Mouse (Mus musculus) kidney, postnatal 36 days (tissue): ENCODE measurements around the gene Ifna5.

Source experiments
- DNase-seq, 2 experiments: peaks; one replicate each; pipeline ENCODE4 v3.0.0; 2021 to 2022; ENCODE audit warnings: mixed read lengths in 2 of 2

The Ifna5 gene

DNA sequence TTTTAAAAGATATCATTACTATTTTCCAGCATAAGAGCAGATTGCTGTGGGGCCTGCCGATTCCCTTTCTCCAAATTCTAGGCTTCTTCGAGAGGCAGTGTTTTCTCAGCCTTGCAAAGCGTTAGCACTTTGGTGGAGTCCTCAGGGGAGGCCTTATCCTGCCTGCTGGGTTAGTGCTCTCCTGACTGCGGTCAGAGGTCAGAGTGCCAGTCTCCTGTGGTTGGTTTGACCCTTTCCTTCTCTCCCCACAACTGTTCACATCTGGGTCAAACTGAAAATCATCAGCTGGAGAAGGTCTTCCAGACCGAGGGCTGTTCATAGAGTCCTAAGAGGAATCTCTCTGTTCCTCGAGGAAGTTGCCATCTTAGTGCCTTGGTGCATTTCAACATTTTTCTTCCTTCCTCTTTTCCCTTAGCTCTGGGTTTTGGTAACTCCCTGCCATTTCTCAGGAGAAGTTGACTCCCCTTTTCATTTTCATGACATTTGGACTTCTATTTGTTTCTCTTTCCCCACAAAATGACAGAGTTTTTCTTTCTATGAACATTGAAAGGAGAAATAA, 29.8 kb downstream of the Ifna5 start:
- peak; percentile 16 to 28 for DNase-seq

DNA sequence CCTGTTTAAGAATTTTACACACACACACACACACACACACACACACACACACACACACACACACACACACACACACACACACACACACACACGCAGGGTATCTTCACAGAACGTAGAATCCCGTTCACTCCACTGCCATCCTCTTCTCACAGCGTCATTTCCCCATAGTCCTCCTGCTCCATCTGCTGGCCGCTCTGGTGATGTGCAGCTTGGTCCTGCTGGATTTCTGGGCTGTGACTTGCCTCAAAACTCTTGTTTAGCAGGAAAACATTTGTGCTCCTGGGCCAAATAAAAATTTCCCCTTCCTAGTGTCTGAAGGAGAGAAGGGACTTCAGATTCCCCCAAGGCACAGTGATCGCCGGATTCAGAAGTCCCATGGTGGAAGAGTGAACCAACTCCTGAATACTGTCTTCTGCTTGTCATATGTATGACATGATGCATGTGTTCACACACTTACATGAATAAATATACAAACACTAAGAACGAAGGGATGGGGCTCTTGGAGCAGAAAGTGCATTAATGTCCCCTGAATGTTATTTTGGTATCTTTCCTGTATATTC, 32.1 kb downstream of the Ifna5 start:
- DNase-seq, result peak; percentile 66 to 87

DNA sequence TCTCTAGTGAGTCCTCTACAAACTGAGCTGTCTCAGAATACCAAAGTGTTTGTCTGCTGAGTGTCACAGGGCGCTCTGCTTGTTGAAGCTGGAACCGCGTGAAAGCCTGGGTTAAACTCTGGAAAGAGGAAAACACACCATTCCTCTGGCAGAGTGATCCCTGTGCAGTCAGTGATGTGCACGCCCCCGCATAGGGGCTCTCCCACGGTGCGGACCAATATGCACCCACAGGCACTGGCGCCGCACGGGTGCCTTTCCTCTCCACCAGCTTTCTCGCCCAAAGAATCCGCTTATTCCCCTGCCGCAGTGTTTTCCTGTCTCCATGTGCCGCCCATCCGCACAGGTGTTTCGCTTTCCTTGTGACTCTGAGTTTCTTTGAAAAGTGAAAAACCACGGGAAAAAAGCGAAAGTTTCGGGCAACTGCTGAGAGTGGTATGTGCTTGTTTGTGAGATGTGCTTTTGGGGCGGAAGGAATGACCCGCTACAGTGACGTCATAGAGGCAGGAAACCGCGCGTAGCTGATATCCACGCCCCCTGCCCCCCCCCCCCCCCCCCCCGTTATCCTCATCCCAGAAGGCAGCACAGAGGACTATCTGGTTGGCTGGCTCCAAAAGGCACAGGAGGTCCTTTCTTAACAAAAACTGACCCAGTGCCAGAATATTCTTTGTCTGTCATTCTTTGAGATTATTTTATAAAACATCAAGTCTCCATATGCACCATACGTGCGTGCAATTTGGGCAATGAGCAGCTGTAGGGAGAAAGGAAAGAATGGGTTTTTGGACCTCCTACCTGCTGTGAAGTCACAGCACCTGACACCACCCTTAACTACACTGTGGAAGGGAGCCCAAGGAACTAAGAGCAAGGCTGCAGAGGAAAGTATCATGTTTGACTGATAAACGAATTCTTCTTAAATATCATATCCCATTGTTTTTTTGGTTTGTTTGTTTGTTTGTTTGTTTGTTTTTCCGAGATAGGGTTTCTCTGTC, 32.9 kb downstream of the Ifna5 start:
- peak; percentile 17 to 18 for DNase-seq

DNA sequence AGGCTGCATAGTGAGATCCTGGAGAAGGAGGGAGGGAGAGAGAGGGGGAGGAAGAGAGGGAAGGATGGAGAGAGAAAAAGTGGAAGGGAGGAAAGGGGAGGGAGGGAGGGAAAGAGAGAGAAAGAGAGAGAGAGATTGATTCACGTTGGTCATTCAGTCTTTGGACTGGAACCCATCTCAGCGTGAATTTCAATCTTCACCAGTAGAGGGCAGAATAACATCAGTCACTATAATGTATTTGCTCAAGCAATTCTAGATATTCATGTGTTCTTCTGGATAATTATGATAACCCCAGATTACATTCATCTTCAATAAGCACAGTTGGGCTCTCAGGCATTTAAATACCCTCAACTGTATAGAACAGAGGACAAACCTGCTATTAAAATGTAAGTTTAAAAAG, 37.4 kb downstream of the Ifna5 start:
- DNase-seq, result peak; percentile 37 to 43

DNA sequence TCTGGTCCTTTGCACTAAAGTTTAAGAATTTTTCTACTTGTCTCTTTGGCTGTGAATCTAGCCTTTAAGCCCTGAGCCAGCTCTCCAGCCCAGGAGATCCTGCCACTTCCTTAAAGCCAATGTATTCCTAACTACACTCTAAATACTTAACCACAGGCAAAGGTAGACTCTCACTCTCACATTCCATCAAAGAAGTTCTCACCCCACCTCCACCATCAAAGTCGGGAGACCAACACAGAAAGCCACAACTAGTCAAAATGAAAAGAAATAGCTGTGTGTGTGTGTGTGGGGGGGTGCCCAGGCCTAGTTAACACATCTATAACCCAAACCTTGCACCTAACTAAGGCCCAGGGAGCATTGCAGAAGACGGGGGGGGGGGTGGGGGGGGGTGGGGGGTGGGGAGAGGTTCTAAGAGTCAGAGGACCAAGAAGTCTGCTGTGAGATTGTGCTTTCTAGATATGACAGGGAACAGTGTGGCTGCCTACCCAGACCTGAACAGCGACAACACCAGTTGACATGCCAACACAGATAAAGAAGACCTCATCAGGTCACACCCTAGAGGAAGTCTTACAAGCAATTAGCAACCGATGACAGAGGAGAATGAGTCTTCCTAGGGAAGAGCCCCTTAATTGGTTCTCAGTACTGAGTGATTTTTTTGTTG, 40.2 kb downstream of the Ifna5 start:
- DNase-seq, result no peak

DNA sequence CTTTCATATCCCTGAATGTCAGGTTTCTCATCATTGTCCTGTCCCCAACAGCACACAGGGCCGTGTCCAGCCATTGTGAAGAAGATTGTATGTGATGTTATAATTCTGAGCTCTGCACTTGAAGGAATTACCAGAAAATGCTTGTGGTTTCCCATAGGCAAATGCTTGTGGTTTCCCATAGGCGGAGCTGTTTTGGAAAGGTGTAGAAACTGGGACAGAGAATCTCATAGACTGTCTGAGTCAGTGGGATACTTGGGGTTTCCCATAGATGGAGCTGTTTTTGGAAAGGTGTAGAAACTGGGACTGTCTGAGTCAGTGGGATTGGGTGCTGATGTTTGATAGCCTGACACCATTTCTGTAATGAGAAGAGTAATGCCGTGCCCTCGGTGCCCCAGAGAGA, 41.2 kb downstream of the Ifna5 start:
- no peak for DNase-seq

DNA sequence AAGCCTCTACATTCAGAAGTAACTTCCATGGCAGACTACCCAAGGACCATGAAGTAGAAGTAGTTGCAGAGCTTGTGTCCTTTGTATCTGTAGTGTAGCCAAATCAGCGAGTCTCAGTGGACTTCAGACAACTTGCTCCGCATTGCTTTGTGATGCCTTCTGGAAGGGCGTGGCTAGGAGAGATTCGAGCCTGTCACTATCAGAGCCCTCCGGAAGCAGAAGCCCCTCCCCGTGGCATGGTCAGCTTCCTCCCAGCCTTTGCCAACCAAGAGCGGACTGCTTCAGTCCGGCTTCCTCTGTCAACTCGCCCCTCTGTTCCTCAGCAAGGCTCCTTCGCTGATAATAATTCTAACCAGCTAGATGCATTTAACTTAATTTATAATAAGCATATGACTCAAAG, 42.9 kb downstream of the Ifna5 start:
- peak; percentile 26 to 36 for DNase-seq

DNA sequence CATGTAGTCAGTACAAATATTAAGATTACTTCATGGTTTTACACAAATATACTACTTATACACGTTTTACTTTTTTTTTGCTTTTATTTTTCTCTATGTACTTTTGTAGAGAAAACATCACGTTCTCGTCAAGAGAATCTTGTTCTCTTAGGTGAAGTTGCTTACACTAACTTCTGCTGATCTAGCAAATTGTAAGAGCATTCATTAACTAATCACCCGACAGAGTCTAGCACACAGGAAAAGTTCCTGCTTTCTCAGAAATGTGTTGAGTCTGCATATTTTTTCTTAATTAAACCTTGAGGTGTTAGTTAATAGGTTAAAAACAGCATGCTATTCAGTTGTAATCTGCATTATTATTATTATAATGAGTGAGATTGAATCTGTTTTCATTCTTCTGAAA, 43.4 kb downstream of the Ifna5 start:
- peak in 1 of 2 experiments; percentile 29 for DNase-seq

DNA sequence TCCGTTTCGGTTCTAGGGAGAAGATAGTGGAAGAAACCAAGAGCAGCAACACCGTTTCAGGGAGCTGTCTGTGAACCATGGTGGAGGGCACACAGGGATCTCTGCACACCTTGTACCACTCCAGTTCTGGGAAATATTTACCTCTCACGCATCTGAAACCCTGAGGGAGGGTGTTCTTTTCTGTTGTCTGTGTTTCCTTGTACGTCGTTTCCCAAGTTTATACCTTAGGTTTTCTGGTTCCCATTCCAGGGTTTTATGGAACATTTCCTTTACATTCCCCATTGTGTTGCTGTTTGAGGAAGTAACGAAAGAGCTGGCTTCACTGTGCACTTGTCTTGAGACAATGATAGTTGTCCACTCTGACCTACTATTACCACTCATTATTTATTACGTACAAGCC, 44.8 kb downstream of the Ifna5 start, which contains the start of gene Ifne:
TSS of gene Ifne (minus strand) at position 101 of the 400 bp plus-strand sequence.
- DNase-seq, result no peak
